Mouse (Mus musculus) intestine, postnatal 0 days (tissue): ENCODE results near the gene Itpr1. TPM values are rescaled to one million over a fixed set of nuclear protein-coding genes. Genes with fewer than 3 reads are reported as not detected.

ENCODE experiments used
- ATAC-seq: fragments of 200-750 bp; cut with Nextera tagmentation; 2 replicates; pipeline ENCODE4 v1.8.0; 2017; ENCODE audit warnings: mild to moderate bottlenecking, moderate TSS enrichment, moderate library complexity
- H3K27ac ChIP-seq: fragments of 300-500 bp; sonication (generic); 2 replicates; pipeline ENCODE4 v1.5.1; 2014; ENCODE audit warnings: mild to moderate bottlenecking, low read depth, low read length, moderate library complexity
- H3K27me3 ChIP-seq: fragments of 300-500 bp; sonication (generic); replicated peaks from 2 replicates; pipeline ENCODE4 v1.6.1; 2014; ENCODE audit warnings: low read length, mixed read lengths; ENCODE audit not compliant: control insufficient read depth, insufficient read depth
- H3K36me3 ChIP-seq: fragments of 300-500 bp; sonication (generic); 2 replicates; pipeline ENCODE4 v1.6.1; 2014; ENCODE audit warnings: mild to moderate bottlenecking, moderate library complexity; ENCODE audit not compliant: control insufficient read depth, insufficient read depth
- H3K4me1 ChIP-seq: fragments of 300-500 bp; sonication (generic); replicated peaks from 2 replicates; pipeline ENCODE4 v1.6.1; 2014; ENCODE audit warnings: antibody characterized with exemption, low read length, mixed read lengths; ENCODE audit not compliant: control insufficient read depth, insufficient read depth
- H3K4me2 ChIP-seq: fragments of 300-500 bp; sonication (generic); replicated peaks from 2 replicates; pipeline ENCODE4 v1.6.1; 2014; ENCODE audit warnings: low read depth, mild to moderate bottlenecking, moderate library complexity
- H3K4me3 ChIP-seq: fragments of 300-500 bp; sonication (generic); 2 replicates; pipeline ENCODE4 v1.5.1; 2014; ENCODE audit warnings: low read depth, low read length
- H3K9ac ChIP-seq: fragments of 300-500 bp; sonication (generic); 2 replicates; pipeline ENCODE4 v1.6.1; 2014; ENCODE audit warnings: mild to moderate bottlenecking, low read depth, low read length
- H3K9me3 ChIP-seq: fragments of 300-500 bp; sonication (generic); 2 replicates; pipeline ENCODE4 v1.6.1; 2016; ENCODE audit warnings: mixed run types; ENCODE audit not compliant: control insufficient read depth
- CTCF ChIP-seq: sonication (generic); IDR thresholded peaks from 2 replicates; pipeline ENCODE4 v1.5.1; 2016; ENCODE audit warnings: low read depth, mild to moderate bottlenecking, control low read depth, antibody characterized with exemption, moderate library complexity
- WGBS: fragments of 180-500 bp; shearing (Covaris S2); extraction: QIAGEN DNeasy Blood & Tissue Kit; methylation state at CpG from one replicate; pipeline ENCODE4 v1.1.7; 2014; 5-methylcytosine and 5-hydroxymethylcytosine counted together
- polyA plus RNA-seq: library from polyadenylated mRNA; unstranded; fragments of >200 nt; fragmentation: Nextera tagmentation; extraction: Ambion mirVana; gene quantifications from 2 replicates; pipeline ENCODE4 v1.2.1, GENCODE M21; 2015

Itpr1 gene
- polyA plus RNA-seq, 1 experiment from 2014 or later: 6.4 TPM

GRCm38 (mm10) chr6:108540441-108540840 lies 327.5 kb downstream of the Itpr1 start:
- no peak overlapping the region for H3K4me2 ChIP-seq
- no peak overlapping the region for H3K27ac ChIP-seq
- TF ChIP-seq CTCF: no peak
- no peaks in the 10 kb centered on the region for H3K9me3 ChIP-seq
- H3K27me3 ChIP-seq: no peaks in the 10 kb centered on the region
- H3K4me3 ChIP-seq: no peak overlapping the region
- H3K4me1 ChIP-seq: 0 out of 2 replicates have a peak, but pooled peaks cover 5% of the 10 kb centered on the region
- no peak overlapping the region for H3K9ac ChIP-seq
- H3K36me3 ChIP-seq: 0 out of 2 replicates have a peak, but pooled peaks cover 3% of the 10 kb centered on the region
- ATAC-seq: no peak
- WGBS: 79% methylated on average over 6 of the region's 6 CpGs

GRCm38 (mm10) chr6:108544917-108545316 lies 332.0 kb downstream of the Itpr1 start:
- Histone ChIP-seq H3K9ac (no peak overlapping the region), H3K27me3 (no peaks in the 10 kb centered on the region), H3K27ac (no peak overlapping the region), H3K9me3 (no peaks in the 10 kb centered on the region), H3K4me1 (no peaks in the 10 kb centered on the region), H3K4me3 (no peak overlapping the region), H3K36me3 (peaks cover 3% of the 10 kb centered on the region; the same call in 1 of the 2 replicates), H3K4me2 (no peak overlapping the region)
- no peak for TF ChIP-seq CTCF
- ATAC-seq: no peak
- 83% methylated on average over 7 of the region's 7 CpGs for WGBS

- Histone ChIP-seq H3K4me1 (no peaks in the 10 kb centered on the region), H3K4me2 (no peak overlapping the region), H3K9ac (no peak overlapping the region), H3K36me3 (peaks cover 3% of the 10 kb centered on the region; the same call in 1 of the 2 replicates), H3K27me3 (no peaks in the 10 kb centered on the region), H3K27ac (no peak overlapping the region), H3K4me3 (no peak overlapping the region), H3K9me3 (no peaks in the 10 kb centered on the region)
- TF ChIP-seq CTCF: no peak
- WGBS: 85% methylated on average over 5 of the region's 5 CpGs
- no peak for ATAC-seq
Observed at GRCm38 (mm10) chr6:108545464-108545863, 332.6 kb downstream of the Itpr1 start.

DNA sequence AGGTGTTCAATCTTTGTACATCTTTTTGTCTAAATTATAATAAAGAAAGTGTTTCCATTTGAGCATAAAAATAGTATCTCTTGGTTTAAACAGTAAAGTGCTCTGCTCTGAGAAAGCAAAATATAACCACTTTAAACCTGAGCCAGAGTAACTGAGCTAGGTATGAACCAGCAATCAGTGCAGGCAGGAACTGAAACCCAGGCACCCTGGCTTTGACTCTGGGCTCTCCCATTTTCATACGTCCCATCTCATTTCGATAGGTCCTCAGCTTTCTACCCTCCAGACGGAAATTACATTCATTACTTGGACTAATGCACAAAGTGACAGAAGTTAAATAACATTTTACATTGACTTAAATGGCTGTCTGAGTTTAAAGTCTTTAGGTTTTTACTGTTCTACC lies 335.5 kb downstream of the Itpr1 start:
- Histone ChIP-seq H3K9me3 (no peaks in the 10 kb centered on the region), H3K9ac (no peak overlapping the region), H3K27me3 (no peaks in the 10 kb centered on the region), H3K4me1 (no peaks in the 10 kb centered on the region), H3K4me3 (no peak overlapping the region), H3K4me2 (no peak overlapping the region), H3K36me3 (no peaks in the 10 kb centered on the region; the same call in 1 of the 2 replicates), H3K27ac (no peak overlapping the region)
- no peak for TF ChIP-seq CTCF
- 89% methylated on average over 3 of the region's 3 CpGs for WGBS
- ATAC-seq: no peak

DNA sequence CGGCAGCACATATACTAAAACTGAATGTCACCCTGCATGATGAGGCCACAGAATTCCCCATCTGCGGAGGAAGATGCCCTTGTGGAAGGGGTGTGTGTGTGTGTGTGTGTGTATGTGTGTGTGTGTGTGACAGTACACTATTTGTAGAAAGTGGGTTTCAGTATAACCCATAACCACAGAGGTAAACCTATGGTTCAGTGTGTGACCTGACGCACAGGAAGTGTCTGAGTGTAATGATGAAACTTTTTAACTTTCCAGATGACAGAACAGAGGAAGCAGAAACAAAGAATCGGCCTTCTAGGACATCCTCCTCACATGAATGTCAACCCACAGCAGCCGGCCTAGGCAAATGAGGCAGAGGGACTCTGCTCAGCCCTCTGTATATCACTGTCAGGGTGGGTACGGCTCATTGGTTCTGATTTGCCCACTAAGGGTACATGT lies 336.6 kb downstream of the Itpr1 start:
- no peak for TF ChIP-seq CTCF
- WGBS: 85% methylated on average over 6 of the region's 6 CpGs
- ATAC-seq: no peak

DNA sequence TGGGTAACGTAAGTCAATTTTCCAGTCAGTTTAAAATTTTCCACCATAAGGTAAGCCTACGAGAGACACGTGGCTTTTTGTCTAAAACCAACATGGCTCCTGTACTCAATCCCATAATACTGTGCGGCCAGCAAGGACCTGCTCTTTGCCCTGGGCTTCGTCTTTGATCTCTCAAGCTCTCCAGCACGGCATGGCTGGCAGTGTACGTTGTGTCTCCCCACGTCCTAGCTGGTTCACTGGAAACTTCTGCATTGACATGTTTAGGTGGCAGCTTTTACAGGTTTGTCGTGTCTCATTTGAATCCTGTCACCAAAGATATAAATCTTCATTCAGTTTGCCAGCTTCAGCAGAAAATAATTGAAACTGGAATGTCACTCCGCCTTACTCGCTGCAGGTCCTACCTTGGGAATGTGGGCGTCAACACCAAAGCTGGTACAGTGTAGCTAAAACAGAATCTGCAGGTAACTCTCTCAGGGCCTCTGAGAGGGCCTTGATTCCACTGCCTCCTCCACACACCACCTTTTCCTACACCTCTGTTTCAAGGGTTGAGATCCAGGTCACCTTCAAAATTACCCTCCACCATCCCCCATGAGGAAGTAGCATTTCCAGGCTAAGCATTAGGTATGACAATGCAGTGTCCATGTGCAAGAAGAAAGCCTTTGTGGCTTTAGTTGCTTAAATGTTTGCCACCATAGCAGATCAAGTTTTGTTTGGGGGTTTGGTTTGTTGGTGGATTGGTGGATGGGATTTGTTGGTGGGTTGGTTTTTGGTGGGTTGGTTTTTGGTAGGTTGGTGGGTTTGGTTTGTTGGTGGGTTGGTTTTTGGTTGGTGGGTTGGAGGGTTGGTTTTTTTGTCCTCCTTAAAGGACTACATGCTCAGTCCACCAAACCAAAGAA lies 339.1 kb downstream of the Itpr1 start:
- H3K4me2 ChIP-seq: no peak overlapping the region
- no peak overlapping the region for H3K9ac ChIP-seq
- no peaks in the 10 kb centered on the region for H3K4me1 ChIP-seq
- no peak overlapping the region for H3K4me3 ChIP-seq
- no peaks in the 10 kb centered on the region for H3K27me3 ChIP-seq
- H3K9me3 ChIP-seq: no peaks in the 10 kb centered on the region
- 94% methylated on average over 12 of the region's 12 CpGs for WGBS
- H3K27ac ChIP-seq: no peak overlapping the region
- no peak for ATAC-seq
- TF ChIP-seq CTCF: no peak
- H3K36me3 ChIP-seq: no peaks in the 10 kb centered on the region

More for the DNA sequence above, 336.6 kb downstream of the Itpr1 start:
- H3K9ac ChIP-seq: no peak overlapping the region
- H3K36me3 ChIP-seq: no peaks in the 10 kb centered on the region; the same call in 1 of the 2 replicates
- H3K4me3 ChIP-seq: no peak overlapping the region
- no peak overlapping the region for H3K4me2 ChIP-seq
- H3K9me3 ChIP-seq: no peaks in the 10 kb centered on the region
- no peak overlapping the region for H3K27ac ChIP-seq
- no peaks in the 10 kb centered on the region for H3K27me3 ChIP-seq
- no peaks in the 10 kb centered on the region for H3K4me1 ChIP-seq
